Mouse (Mus musculus) limb, embryonic 12.5 days (tissue): Measurements from ENCODE around the gene Rbm11. TPM values are rescaled to one million over a fixed set of nuclear protein-coding genes. Genes with fewer than 3 reads are reported as not detected.

ENCODE experiments used
- polyA plus RNA-seq: library from polyadenylated mRNA; unstranded; fragments of >200 nt; fragmentation: Nextera tagmentation; extraction: Ambion mirVana; gene quantifications from 2 replicates; pipeline ENCODE4 v1.2.1, GENCODE M21; 2016

Rbm11 gene
- polyA plus RNA-seq, 1 experiment from 2014 or later = 0.50 TPM

Other genes starting within 250 kb of the Rbm11 start
- not detected in 2 replicates for gene Lipi, start 6.8 kb upstream of the Rbm11 start, polyA plus RNA-seq
- gene Hspa13, start 174.3 kb downstream of the Rbm11 start, polyA plus RNA-seq = 36.2 and 39.0 TPM in 2 replicates